In the genomic region with DNA sequence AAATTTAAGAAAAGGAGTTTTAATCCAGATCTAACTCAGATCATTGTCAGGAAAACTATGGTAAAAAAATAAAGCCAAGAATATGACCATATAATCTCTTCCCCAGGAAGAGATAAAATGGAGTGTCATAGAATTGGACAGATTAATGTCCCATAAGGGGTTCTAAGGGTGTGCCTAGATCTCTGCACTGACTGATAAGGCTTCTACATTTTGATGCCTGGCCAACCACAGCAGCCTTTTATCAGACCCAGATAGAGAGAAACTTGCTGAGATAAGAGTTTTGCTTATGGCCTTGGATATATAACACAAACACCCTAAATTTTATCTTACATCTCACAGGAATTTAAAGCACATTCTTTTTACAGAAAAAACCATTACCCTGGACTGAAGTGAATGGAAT, we compare ENCODE assay signal across 15 mouse cellular contexts.
"Had no signal": no experiment of that assay in that cellular context is flagged by ENCODE, and none has a peak within 500 bp of the region (broad histone marks: within the 10 kb centered on the region; RNA-seq: fewer than 3 reads in every experiment).

No protein-coding gene starts in this region.

- H3K4me1 ChIP-seq: neural tube, embryonic 15.5 days; stomach, embryonic 15.5 days had no signal

- H3K9me3 ChIP-seq: neural tube, embryonic 15.5 days; stomach, embryonic 15.5 days had no signal

- H3K4me3 ChIP-seq: neural tube, embryonic 15.5 days; stomach, embryonic 15.5 days had no signal

- H3K27ac ChIP-seq: neural tube, embryonic 15.5 days; stomach, embryonic 15.5 days; stomach, postnatal 0 days had no signal

- H3K27me3 ChIP-seq: neural tube, embryonic 15.5 days; stomach, embryonic 15.5 days had no signal

- H3K9ac ChIP-seq: neural tube, embryonic 15.5 days; stomach, embryonic 15.5 days had no signal

- H3K36me3 ChIP-seq: neural tube, embryonic 15.5 days; stomach, embryonic 15.5 days had no signal

- H3K4me2 ChIP-seq: neural tube, embryonic 15.5 days; stomach, embryonic 15.5 days had no signal

- DNase-seq: retina, postnatal 1 day; right cerebral cortex, adult 18-20 months; right cerebral cortex, postnatal 14 days; right cerebral cortex, postnatal 25 days; right cerebral cortex, postnatal 4 days; spleen, adult 18-20 months; thymus, adult 18-20 months; thymus, adult 2 months; thymus, postnatal 14 days; thymus, postnatal 25 days; thymus, postnatal 36 days; thymus, postnatal 4 days had no signal
